Mouse (Mus musculus) CH12.LX (cell line): ENCODE measurements at regions not wholly inside any gene's neighbourhood (a gene's known extent, or its start where the extent isn't known, plus 50 kb on each side); places are given as distances from the start of the nearest gene placed in this dataset.

Experiments
- CHD1 ChIP-seq: IDR thresholded peaks from 2 replicates; pipeline ENCODE4 v1.6.1; 2012; ENCODE audit warnings: low read depth, low read length, improper control_type of control experiment, inconsistent platforms
- CHD2 ChIP-seq: IDR thresholded peaks from 2 replicates; pipeline ENCODE4 v1.6.1; 2011; ENCODE audit warnings: low read length, improper control_type of control experiment
- CTCF ChIP-seq, 2 experiments: IDR thresholded peaks in 1 of 2; conservative IDR thresholded peaks in 1 of 2; 2 replicates each; pipeline ENCODE4 v1.5.1; 2011 to 2012; ENCODE audit warnings: low read depth in 2 of 2, low read length in 2 of 2, improper control_type of control experiment in 1 of 2, inconsistent platforms in 1 of 2, mild to moderate bottlenecking in 1 of 2, moderate library complexity in 1 of 2
- E2F4 ChIP-seq: IDR thresholded peaks from 2 replicates; pipeline ENCODE4 v1.6.1; 2011; ENCODE audit warnings: low read depth, low read length, improper control_type of control experiment; ENCODE audit not compliant: insufficient replicate concordance
- JUND ChIP-seq: conservative IDR thresholded peaks from 2 replicates; pipeline ENCODE4 v1.6.1; 2011; ENCODE audit warnings: low read depth, low read length, improper control_type of control experiment
- MEF2A ChIP-seq: IDR thresholded peaks from 2 replicates; pipeline ENCODE4 v1.6.1; 2014; ENCODE audit warnings: low read depth, mild to moderate bottlenecking, inconsistent platforms, low read length, improper control_type of control experiment, borderline replicate concordance
- MYC ChIP-seq: IDR thresholded peaks from 2 replicates; pipeline ENCODE4 v1.6.1; 2011; ENCODE audit warnings: low read depth, mild to moderate bottlenecking, improper control_type of control experiment, low read length
- NRF1 ChIP-seq: IDR thresholded peaks from 2 replicates; pipeline ENCODE4 v1.6.1; 2014; ENCODE audit warnings: low read depth, mild to moderate bottlenecking, inconsistent platforms, low read length, improper control_type of control experiment, moderate library complexity
- POLR2A ChIP-seq: IDR thresholded peaks from 2 replicates; pipeline ENCODE4 v1.6.1; 2011; ENCODE audit warnings: low read depth, mild to moderate bottlenecking, improper control_type of control experiment, low read length
- RCOR1 ChIP-seq: conservative IDR thresholded peaks from 2 replicates; pipeline ENCODE4 v1.6.1; 2012; ENCODE audit warnings: low read depth, mild to moderate bottlenecking, inconsistent platforms, low read length, improper control_type of control experiment
- TCF12 ChIP-seq: IDR thresholded peaks from 2 replicates; pipeline ENCODE4 v1.6.1; 2014; ENCODE audit warnings: low read depth, mild to moderate bottlenecking, inconsistent platforms, low read length, improper control_type of control experiment
- UBTF ChIP-seq: IDR thresholded peaks from 2 replicates; pipeline ENCODE4 v1.6.1; 2012; ENCODE audit warnings: low read depth, mild to moderate bottlenecking, inconsistent platforms, low read length, improper control_type of control experiment, moderate library complexity
- ZNF384 ChIP-seq: IDR thresholded peaks from 2 replicates; pipeline ENCODE4 v1.6.1; 2012; ENCODE audit warnings: low read depth, low read length, improper control_type of control experiment, inconsistent platforms

GRCm38 (mm10) chr5:26355156-26355555, 97.7 kb downstream of the Gm7361 start:
- no peak for TF ChIP-seq NRF1
- no peak for TF ChIP-seq RCOR1
- TF ChIP-seq CTCF (conservative IDR thresholded peaks at IDR 0.05 in 1 of 2, IDR thresholded peaks at IDR 0.05 in 1 of 2; ENCODE audit: low read depth in 2 of 2, low read length in 2 of 2): no peak
- no peak for TF ChIP-seq POLR2A
- no peak for TF ChIP-seq JUND
- TF ChIP-seq CHD1: no peak
- TF ChIP-seq CHD2: no peak
- TF ChIP-seq ZNF384: no peak
- TF ChIP-seq TCF12: no peak
- no peak for TF ChIP-seq MEF2A
- no peak for TF ChIP-seq E2F4
- TF ChIP-seq MYC: no peak
- TF ChIP-seq UBTF: no peak
